Mouse (Mus musculus) G1E (cell line): Measurements from ENCODE around the gene 4930595M18Rik.

ENCODE experiments used
- CTCF ChIP-seq: IDR thresholded peaks from 2 replicates; pipeline ENCODE4 v1.5.1; 2012; ENCODE audit warnings: low read depth, low read length, inconsistent platforms, mixed read lengths
- GATA1 ChIP-seq: IDR thresholded peaks from 2 replicates; pipeline ENCODE4 v1.6.1; 2012; ENCODE audit warnings: borderline replicate concordance, low read length, inconsistent platforms, mixed read lengths
- GATA2 ChIP-seq: IDR thresholded peaks from 2 replicates; pipeline ENCODE4 v1.6.1; 2012; ENCODE audit warnings: low read depth, low read length, inconsistent platforms, borderline replicate concordance
- POLR2AphosphoS5 ChIP-seq: IDR thresholded peaks from 2 replicates; pipeline ENCODE4 v1.6.1; 2012; ENCODE audit warnings: low read depth, low read length, inconsistent platforms; ENCODE audit not compliant: insufficient replicate concordance

DNA sequence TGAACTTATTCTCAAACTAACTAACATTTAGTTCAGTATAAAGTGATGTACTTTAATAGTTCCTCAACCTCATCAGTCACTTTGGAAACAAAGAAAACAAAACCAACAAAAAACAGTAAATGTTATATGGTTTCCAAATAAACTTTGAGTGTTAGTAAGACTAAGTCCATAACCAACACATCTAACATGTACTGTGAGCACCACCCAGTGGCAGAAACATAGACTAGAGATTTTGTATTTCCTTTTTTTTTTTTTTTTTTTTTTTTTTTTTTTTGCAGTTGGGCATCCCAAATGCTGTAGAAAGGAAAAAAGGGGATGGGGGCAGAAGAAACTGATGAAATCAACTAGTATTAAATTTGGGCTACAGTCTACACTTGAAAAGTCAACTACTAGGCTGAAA is 14.6 kb upstream of the 4930595M18Rik start:
- no peak for TF ChIP-seq POLR2AphosphoS5
- no peak for TF ChIP-seq CTCF
- TF ChIP-seq GATA2, result no peak
- TF ChIP-seq GATA1, result no peak
